Comparison of ENCODE assay signal across 9 mouse cellular contexts in genomic region chr13:34128276-34129114, GRCm38 (mm10). TPM values are rescaled to one million over a fixed set of nuclear protein-coding genes. Genes with fewer than 3 reads are reported as not detected.
DNase-seq lines count a peak whose midpoint lies in the region; ATAC-seq and TF ChIP-seq lines count a peak whose summit lies in the region.
"Had no signal": no experiment of that assay in that cellular context is flagged by ENCODE, and none has a peak within 500 bp of the region (broad histone marks: within the 10 kb centered on the region; RNA-seq: fewer than 3 reads in every experiment).

No protein-coding gene starts in this region.

- H3K4me2 ChIP-seq in embryonic facial prominence, embryonic 14.5 days (ENCODE audit: low read depth, low read length), result peak overlapping the region; percentile 85
- peak overlapping the region; percentile 89 for H3K4me2 ChIP-seq in intestine, embryonic 15.5 days (replicated peaks)
- H3K4me2 ChIP-seq in midbrain, embryonic 16.5 days (ENCODE audit: low read length), result peak overlapping the region; percentile 76

- H3K9me3 ChIP-seq in embryonic facial prominence, embryonic 14.5 days (ENCODE audit: control insufficient read depth, low read length), result no peaks in the 10 kb centered on the region
- no peaks in the 10 kb centered on the region for H3K9me3 ChIP-seq in intestine, embryonic 15.5 days
- no peaks in the 10 kb centered on the region for H3K9me3 ChIP-seq in midbrain, embryonic 16.5 days (replicated peaks; ENCODE audit: control insufficient read depth, low read length, poor library complexity, severe bottlenecking)

- H3K4me1 ChIP-seq in embryonic facial prominence, embryonic 14.5 days (ENCODE audit: control insufficient read depth, insufficient read depth, low read length), result peaks cover 33% of the 10 kb centered on the region
- H3K4me1 ChIP-seq in intestine, embryonic 15.5 days (replicated peaks), result peaks cover 28% of the 10 kb centered on the region
- H3K4me1 ChIP-seq in midbrain, embryonic 16.5 days (ENCODE audit: control insufficient read depth, insufficient read depth, low read length), result peaks cover 27% of the 10 kb centered on the region

- no peaks in the 10 kb centered on the region for H3K27me3 ChIP-seq in embryonic facial prominence, embryonic 14.5 days (replicated peaks; ENCODE audit: control insufficient read depth, insufficient read depth, low read length)
- H3K27me3 ChIP-seq in intestine, embryonic 15.5 days (replicated peaks), result peaks cover 7% of the 10 kb centered on the region; the same call in 1 of the 2 replicates
- H3K27me3 ChIP-seq in midbrain, embryonic 16.5 days (ENCODE audit: control insufficient read depth, insufficient read depth, low read depth, low read length), result no peaks in the 10 kb centered on the region

- no peak for ATAC-seq in embryonic facial prominence, embryonic 14.5 days (ENCODE audit: low read depth)
- ATAC-seq in intestine, embryonic 15.5 days, result no peak
- no peak for ATAC-seq in midbrain, embryonic 16.5 days

- peak overlapping the region; percentile 86 for H3K4me3 ChIP-seq in layer of hippocampus, adult 2 months
- H3K4me3 ChIP-seq in embryonic facial prominence, embryonic 14.5 days (ENCODE audit: low read depth, low read length), result peak overlapping the region; percentile 75
- peak overlapping the region; percentile 11 for H3K4me3 ChIP-seq in intestine, embryonic 15.5 days (replicated peaks)
- peak overlapping the region; percentile 89 for H3K4me3 ChIP-seq in midbrain, embryonic 16.5 days (ENCODE audit: low read depth, low read length)

- H3K27ac ChIP-seq in layer of hippocampus, adult 2 months, result peak overlapping the region; percentile 85
- H3K27ac ChIP-seq in embryonic facial prominence, embryonic 14.5 days (replicated peaks; ENCODE audit: low read depth, low read length), result no peak overlapping the region
- no peak overlapping the region for H3K27ac ChIP-seq in intestine, embryonic 15.5 days
- peak overlapping the region; percentile 100 for H3K27ac ChIP-seq in midbrain, embryonic 16.5 days (ENCODE audit: low read length)

- H3K36me3 ChIP-seq in embryonic facial prominence, embryonic 14.5 days (ENCODE audit: control insufficient read depth, insufficient read depth, low read length), result 0 out of 2 replicates have a peak, but pooled peaks cover 20% of the 10 kb centered on the region
- no peaks in the 10 kb centered on the region for H3K36me3 ChIP-seq in intestine, embryonic 15.5 days
- H3K36me3 ChIP-seq in midbrain, embryonic 16.5 days (ENCODE audit: control insufficient read depth, insufficient read depth, low read length), result peaks cover 2% of the 10 kb centered on the region

- H3K9ac ChIP-seq in embryonic facial prominence, embryonic 14.5 days (ENCODE audit: low read depth, low read length), result no peak overlapping the region
- no peak overlapping the region for H3K9ac ChIP-seq in intestine, embryonic 15.5 days
- H3K9ac ChIP-seq in midbrain, embryonic 16.5 days (ENCODE audit: low read depth, low read length), result peak overlapping the region; percentile 100

- DNase-seq in layer of hippocampus, adult 2 months (ENCODE audit: low spot score in 2 of 2), result no peak
- DNase-seq in layer of hippocampus, adult 9-10 months (ENCODE audit: low spot score), result no peak
- DNase-seq in embryonic facial prominence, embryonic 14.5 days (ENCODE audit: low spot score), result no peak
- no peak for DNase-seq in frontal cortex, postnatal 25 days (ENCODE audit: low spot score in 2 of 2)
- no peak for DNase-seq in embryo, embryonic 10.5 days (ENCODE audit: low spot score)
- no peak for DNase-seq in cerebellum, adult 18-20 months
- DNase-seq: cerebellum, adult 2 months had no signal

- TF ChIP-seq CTCF in layer of hippocampus, adult 2 months (conservative IDR thresholded peaks at IDR 0.05), result no peak

- WGBS in embryonic facial prominence, embryonic 14.5 days, result 73% methylated on average over 9 of the region's 9 CpGs
- WGBS in intestine, embryonic 15.5 days, result 76% methylated on average over 9 of the region's 9 CpGs
- 8% methylated on average over 8 of the region's 9 CpGs for WGBS in midbrain, embryonic 16.5 days

RNA-seq across cellular contexts. Expression of gene Tubb2b, which starts 1.8 kb away (rescaled TPM):
- 100 to 1,000 TPM; 227 to 233 TPM for total RNA-seq in layer of hippocampus, adult 2 months (2021)
- polyA plus RNA-seq in embryonic facial prominence, embryonic 14.5 days (2014; fragmentation: Nextera tagmentation; extraction: Ambion mirVana), result 51.3 and 52.1 TPM in 2 replicates
- polyA plus RNA-seq in intestine, embryonic 15.5 days (2015; fragmentation: Nextera tagmentation; extraction: Ambion mirVana), result 33.5 and 34.2 TPM in 2 replicates
- polyA plus RNA-seq in midbrain, embryonic 16.5 days (2015; fragmentation: Nextera tagmentation; extraction: Ambion mirVana), result 1,230 and 1,315 TPM in 2 replicates

RNA-seq across cellular contexts. Expression of gene Psmg4, which starts 34.3 kb away (rescaled TPM):
- 10 to 100 TPM; 23.7 to 23.9 TPM for total RNA-seq in layer of hippocampus, adult 2 months (2021)
- 76.0 and 76.5 TPM in 2 replicates for polyA plus RNA-seq in embryonic facial prominence, embryonic 14.5 days (2014; fragmentation: Nextera tagmentation; extraction: Ambion mirVana)
- polyA plus RNA-seq in intestine, embryonic 15.5 days (2015; fragmentation: Nextera tagmentation; extraction: Ambion mirVana), result 71.3 and 88.2 TPM in 2 replicates
- 71.6 and 74.6 TPM in 2 replicates for polyA plus RNA-seq in midbrain, embryonic 16.5 days (2015; fragmentation: Nextera tagmentation; extraction: Ambion mirVana)

RNA-seq across cellular contexts. Expression of gene Tubb2a, which starts 50.7 kb away (rescaled TPM):
- 1,000 to 10,000 TPM in 1 of 2 experiments, 100 to 1,000 TPM in 1; 962 to 1,047 TPM for total RNA-seq in layer of hippocampus, adult 2 months (2021)
- 268 and 303 TPM in 2 replicates for polyA plus RNA-seq in embryonic facial prominence, embryonic 14.5 days (2014; fragmentation: Nextera tagmentation; extraction: Ambion mirVana)
- polyA plus RNA-seq in intestine, embryonic 15.5 days (2015; fragmentation: Nextera tagmentation; extraction: Ambion mirVana), result 170 TPM in 2 replicates
- polyA plus RNA-seq in midbrain, embryonic 16.5 days (2015; fragmentation: Nextera tagmentation; extraction: Ambion mirVana), result 3,297 and 3,828 TPM in 2 replicates

Comparison
In these comparisons a context has a peak if more than half of its experiments do, and no peak if none do; other contexts are left out.
1. H3K27ac ChIP-seq: peak in layer of hippocampus, adult 2 months (single experiment) and midbrain, embryonic 16.5 days (single experiment); none in embryonic facial prominence, embryonic 14.5 days (single experiment) and intestine, embryonic 15.5 days (single experiment).
2. H3K4me3 ChIP-seq: peak in every context shown above with its lines; median percentile 89 in midbrain, embryonic 16.5 days; 86 in layer of hippocampus, adult 2 months; 75 in embryonic facial prominence, embryonic 14.5 days; 11 in intestine, embryonic 15.5 days.
3. RNA of gene Tubb2b, which starts 1.8 kb away (polyA plus RNA-seq): 1,230 to 1,315 TPM in midbrain, embryonic 16.5 days; 51.3 to 52.1 TPM in embryonic facial prominence, embryonic 14.5 days and 33.5 to 34.2 TPM in intestine, embryonic 15.5 days; every median in the first group is over 10 times any median in the second.
4. RNA of gene Tubb2a, which starts 50.7 kb away (polyA plus RNA-seq): 3,297 to 3,828 TPM in midbrain, embryonic 16.5 days; 268 to 303 TPM in embryonic facial prominence, embryonic 14.5 days and 170 TPM in intestine, embryonic 15.5 days; every median in the first group is over 10 times any median in the second.
5. Peak in every context shown above with its lines, with median percentiles within 50 percentile points of each other: H3K4me2 ChIP-seq.